Mouse (Mus musculus) thymus, postnatal 36 days (tissue): ENCODE results near the gene Yju2.

Experiments
- DNase-seq, 2 experiments: peaks; one replicate each; pipeline ENCODE4 v3.0.0; 2022; ENCODE audit warnings: mixed read lengths in 2 of 2

The Yju2 gene

DNA sequence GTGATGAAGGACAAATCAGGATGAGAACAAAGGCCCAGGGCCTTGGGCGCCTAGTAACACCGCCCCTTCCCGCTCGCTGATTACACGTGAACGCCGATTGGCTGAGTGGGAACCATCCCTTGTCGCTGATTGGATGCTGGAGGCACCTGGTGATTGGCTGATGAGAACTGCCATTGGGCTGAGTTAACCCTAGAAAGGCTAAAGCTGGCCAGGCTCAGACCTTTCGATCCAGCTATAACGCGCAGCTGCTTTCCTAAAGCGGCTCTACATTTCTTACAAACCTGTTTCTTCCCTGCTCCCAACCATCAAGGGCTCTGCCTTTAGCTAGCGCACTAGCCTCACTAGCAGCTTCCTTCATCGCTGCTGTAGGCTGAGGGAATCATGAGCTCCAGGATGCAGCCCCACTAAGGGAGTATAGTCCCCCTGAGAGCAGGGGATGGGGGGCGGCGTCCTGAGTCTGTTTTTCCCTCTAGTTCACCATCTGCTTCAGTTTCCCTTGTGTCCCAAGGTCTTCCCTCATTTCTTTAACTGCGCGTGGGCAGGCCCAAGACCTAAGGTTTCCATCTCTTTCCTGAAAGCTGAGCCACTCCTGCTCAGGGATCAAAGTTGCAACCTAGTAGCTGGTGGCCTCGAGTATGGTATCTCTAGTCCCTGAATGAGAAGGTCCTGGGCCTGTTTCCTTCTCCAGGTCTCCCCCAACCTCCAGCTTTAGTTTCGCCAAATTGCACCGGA, 49.6 kb downstream of the Yju2 start:
- DNase-seq: peak; percentile 87 to 91

DNA sequence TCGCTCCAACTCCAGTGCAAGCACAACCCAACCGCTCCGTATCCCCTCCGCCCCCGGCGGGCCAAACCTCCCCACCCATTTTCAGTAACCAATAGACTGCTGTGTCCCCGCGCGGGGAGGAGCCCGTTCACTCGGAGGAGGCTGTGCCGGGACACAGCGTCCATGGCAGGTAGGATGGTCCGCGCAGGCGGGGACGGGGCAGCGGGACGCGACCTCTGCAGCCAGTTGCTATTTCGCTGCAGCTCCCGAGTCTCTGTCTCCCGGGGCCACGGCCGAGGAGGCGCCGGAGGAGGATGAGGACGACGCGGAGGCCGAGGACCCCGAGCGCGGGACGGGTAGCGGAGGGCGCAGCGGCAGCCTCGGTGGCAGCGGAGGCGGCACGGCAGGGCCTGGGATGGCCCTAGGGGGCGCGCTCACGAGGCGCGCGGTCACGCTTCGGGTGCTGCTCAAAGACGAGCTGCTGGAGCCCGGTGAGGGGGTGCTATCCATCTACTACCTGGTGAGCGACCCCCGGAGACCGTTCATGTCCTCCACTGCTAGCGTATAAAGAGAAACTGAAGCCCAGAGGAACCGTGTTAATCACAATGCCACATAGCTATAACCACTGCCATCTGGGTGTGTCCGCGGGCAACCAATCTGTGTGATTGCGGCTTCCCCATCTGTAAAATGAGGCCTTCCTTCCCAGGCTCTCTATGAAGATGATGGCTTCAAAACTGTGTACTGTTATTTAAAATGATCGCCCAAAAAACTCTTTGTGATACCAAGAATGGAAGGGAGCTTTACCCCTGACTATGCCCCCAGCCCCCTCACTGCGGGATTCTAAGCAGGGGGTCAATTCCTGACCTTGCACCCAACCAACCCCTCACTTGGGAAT, 50.4 kb downstream of the Yju2 start:
- peak; percentile 92 to 94 for DNase-seq

DNA sequence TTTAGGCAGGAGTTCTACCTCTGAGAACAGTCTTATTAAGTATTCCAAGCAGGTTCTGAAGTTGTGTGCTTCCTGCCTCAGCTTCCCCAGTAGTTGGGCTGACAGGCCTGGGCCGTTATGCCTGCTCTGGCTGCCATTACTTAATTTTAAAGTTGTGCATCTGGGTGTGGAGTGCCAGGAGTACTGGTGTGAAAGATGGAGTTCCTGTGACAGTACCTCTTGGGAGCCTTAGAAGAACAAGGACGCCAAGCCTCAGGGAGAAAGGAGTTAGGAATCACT, 51.0 kb downstream of the Yju2 start:
- DNase-seq: no peak

DNA sequence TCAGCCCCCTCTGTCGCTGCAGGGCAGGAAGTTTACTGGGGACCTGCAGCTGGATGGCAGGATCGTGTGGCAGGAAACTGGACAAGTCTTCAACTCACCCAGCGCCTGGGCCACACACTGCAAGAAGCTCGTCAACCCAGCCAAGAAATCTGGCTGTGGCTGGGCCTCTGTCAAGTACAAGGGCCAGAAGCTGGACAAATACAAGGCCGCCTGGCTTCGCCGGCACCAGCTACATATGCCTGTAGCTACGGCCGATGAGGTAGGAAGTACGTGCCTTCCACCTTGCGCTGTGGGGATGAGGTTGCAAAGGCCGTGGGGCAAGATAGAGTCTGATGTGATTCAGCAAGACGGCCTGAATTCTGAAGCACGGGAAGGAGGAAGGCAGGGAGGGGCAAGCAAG, 51.4 kb downstream of the Yju2 start:
- DNase-seq: no peak

DNA sequence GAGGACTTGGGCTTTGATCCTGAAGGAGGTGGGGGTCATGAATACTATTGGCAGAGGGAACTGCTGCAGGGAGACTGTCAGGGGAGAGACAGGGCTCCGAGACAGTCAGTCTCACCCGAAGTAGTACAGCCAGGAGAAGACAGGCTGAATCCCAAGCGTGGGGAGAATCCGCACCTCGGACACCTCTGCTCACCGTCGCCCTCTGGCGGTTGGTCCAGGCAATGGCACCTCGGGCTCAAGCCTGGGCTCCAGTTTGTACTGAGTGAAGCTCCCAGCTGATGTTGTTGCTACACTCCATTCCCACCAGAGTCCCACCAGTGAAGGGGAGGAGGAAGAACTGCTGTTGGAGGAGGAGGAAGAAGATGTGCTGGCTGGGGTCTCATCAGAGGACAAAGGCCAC, 51.8 kb downstream of the Yju2 start:
- DNase-seq: peak; percentile 76 to 81

DNA sequence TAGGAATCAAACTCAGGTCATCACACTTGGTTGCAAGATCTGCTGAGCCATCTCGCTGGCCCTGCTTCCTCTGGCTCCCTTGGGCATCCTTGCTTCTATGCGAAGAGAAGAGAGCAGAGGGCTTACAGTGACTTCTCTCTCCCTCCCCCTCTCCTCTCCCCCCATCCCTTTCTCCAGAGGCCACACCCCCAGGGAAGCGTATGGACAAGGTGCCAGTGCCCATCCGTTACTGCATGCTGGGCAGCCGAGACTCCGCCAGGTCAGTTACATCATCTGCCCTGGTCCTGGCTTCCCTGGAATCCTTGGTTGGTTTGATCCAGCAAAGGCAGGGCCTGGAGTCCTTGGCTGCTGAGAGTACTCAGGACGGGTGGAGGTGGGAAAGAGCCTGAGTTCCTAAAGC, 52.5 kb downstream of the Yju2 start:
- DNase-seq: no peak

DNA sequence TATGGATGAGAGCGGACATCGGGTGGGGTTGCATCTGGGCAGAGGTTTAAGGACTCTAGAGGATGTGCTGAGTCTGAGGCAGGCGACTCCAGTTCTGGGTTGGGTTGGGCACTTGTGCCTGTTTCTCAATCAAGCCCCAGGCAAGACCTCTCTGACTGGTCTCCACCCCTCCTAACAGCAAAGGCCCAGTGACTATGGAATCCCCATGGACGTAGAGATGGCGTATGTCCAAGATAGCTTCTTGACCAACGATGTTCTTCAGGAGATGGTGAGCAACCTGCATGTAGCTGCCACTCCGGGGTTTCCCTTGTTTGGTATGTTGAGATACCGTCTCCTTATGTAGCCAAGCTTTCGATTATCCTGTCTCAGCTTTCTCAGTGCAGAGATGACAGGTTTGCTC, 56.4 kb downstream of the Yju2 start:
- DNase-seq: no peak

DNA sequence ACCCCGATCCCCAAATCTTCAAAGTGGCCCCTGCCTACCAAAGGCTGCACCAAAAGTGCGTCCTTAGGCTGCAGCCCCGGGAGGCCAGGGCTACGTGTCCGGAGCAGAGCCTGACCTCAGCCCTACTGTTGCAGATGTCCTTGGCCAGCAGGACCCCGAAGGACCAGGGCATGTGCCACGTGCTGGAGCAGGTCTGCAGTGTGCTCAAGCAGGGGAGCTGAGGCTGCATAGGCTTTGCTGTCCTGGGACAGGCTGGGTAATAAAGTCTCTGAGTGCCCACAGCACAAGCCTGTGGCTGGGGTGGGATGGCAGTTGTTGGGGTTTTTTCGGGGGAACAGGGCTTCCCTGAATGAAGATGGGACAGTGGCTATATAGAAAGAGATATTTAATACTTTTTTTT, 57.5 kb downstream of the Yju2 start:
- no peak for DNase-seq

DNA sequence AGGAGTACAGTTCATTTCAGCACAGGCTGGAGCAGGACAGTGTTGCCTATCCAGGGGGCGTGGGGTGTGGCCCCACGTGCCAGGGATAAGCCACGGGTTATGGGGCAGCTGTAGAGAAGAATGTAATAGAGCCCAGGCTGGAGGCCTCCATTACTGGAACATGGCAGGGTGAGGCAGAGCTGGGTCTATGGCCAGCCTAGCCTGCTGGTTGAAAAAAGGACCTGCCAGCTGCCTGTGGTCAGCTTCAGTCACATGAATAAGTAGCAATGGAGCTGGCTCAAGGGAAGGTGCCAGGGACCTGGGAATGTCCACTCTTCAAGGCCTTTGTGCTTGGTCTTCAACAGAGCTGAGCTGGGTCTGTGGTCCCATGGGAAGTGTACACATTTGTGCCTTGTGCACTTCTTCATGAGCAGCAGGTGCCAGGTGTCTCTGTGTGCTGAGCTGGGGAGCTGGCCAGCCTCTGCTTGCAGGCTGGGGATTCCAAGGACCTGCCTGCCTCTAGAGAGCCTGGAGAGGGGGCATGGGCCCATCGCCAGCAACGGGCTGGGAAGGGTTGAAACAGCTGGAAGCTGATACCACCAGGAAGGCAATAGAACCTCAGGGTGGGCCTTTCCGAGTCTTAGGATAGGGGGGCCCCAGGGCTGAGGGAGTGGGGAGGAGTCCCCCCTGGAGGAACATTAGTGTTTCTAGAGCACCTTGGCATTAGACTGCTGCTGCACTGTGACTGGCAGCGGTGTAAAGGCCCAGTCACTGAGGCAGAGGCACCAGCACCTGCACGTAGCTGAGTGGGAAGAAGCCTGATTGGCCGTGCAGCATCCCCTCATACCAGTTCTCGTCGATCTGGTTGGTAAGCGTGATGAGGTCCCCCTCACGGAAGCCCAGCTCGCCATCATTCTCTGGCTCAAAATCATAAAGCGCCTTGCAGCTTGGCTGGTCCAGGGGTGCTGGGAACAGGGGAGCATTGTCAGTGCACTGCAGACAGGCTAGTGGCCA, 58.2 kb downstream of the Yju2 start:
- DNase-seq: no peak

DNA sequence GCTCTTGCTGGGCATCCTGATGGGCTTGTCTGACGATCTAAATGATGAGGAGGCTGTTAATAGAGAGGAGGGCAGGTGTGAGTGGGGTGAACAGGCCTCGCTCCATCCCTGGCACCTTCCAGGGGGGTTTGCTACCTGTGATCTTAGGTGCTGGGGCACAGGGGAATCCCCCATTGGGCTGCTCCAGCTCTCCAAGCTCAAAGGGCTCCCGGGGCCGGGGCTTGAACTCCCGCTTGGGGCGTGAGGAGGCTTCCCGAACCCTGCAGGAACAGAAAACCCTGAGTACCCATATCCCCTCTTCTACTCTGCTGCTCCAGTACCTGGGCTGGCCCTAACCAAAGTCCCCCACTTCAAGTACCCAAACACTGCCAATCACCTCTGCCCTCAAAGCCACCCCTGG, 58.9 kb downstream of the Yju2 start:
- no peak for DNase-seq
